Mouse (Mus musculus) kidney, adult 9 months (tissue): ENCODE data around the gene Cmtm8.

Experiments
- DNase-seq: peaks from one replicate; pipeline ENCODE4 v3.0.0; 2022

Gene Cmtm8

DNA sequence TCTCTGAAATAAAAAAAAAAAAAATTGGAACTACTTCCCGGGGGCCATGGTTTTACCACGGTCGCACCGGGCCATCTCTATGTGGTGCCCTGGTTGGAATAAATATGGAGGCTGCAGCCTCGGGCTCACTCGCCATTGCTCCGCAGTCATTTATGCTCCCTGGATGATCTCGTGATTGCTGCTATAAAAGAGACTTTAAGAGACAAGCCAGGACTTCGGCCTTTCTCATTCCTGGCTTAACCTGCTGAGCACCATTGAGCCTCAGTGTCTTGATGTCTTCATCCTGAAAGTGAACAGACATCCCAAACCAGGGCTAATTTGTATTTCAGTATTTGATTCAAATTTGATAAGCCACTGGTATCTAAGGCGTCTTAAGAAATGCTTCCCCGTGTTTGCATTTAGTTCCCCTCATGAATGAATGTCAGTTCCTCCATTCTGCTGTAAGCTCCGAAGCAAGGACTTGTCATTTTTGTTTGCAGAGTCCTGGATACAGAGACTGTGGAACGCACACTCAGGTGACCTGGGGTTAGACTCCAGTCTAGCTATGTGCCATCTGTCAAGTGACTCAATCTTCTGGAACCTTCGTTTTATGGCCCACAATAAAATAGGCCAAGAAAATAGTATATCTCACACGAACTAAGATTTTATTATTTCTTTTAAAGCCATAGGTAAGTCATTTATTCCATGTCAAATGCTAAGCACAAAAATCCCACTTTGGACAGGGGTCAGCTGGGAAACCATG, 22.2 kb downstream of the Cmtm8 start:
- DNase-seq, result no peak

GRCm38 (mm10) chr9:114818918-114819317, 25.0 kb downstream of the Cmtm8 start:
- DNase-seq, result no peak

DNA sequence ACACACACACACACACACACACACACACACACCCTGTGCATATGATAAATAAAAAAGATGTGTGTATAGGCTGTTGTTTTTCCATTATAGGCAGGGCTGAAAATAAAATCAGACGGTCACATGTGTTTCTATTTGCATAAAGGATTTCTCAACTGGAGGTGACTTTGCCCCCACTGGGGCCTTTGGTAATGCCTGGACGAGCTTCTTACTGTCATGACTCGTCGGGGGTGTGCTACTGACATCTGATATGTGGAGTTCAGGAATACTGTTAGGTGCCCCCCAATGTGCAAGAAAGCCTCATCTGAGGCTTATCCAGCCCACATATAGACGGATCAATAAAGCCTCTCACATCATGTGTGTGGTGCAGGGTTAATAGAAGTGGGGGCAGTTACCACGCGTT, 26.9 kb downstream of the Cmtm8 start:
- DNase-seq, result no peak

DNA sequence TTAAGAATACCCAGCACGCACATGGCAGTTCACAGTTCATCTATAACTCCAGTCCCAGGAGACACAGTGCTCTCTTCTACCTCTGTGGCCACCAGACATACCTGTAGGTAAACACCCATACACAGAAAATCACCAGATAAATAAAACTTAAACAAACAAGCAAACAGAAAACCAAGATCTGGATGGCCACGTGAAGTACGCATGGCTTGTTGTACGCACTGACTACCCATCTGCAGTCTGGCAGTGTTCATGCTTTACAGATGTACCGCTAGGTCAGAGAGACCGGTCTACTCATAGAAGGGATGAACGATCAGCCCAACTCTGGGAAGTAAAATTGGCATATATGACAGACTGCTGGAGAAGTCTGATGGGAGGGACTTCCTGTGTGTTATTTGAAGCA, 27.8 kb downstream of the Cmtm8 start:
- DNase-seq, result no peak

DNA sequence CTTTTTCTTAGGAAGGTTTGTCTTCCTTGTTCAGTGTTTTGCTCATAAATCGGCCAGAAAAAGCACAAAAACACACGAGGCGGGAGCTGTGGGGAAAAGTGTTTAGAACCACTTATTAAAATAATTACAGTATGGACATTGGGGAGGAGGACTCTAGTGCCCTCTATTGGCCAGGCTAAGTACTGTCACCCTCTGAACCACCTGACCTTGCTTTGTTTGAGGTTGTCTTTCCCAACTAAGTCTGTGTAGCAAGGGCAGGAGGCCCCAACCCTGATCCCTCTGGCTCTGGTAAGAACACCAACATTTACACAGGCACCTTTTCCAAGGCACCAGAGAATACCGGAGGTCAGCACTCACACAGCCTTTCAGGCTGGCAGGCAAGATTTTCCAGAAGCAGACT, 28.6 kb downstream of the Cmtm8 start:
- peak; percentile 56 for DNase-seq

GRCm38 (mm10) chr9:114812001-114812400, 32.0 kb downstream of the Cmtm8 start:
- DNase-seq, result no peak

DNA sequence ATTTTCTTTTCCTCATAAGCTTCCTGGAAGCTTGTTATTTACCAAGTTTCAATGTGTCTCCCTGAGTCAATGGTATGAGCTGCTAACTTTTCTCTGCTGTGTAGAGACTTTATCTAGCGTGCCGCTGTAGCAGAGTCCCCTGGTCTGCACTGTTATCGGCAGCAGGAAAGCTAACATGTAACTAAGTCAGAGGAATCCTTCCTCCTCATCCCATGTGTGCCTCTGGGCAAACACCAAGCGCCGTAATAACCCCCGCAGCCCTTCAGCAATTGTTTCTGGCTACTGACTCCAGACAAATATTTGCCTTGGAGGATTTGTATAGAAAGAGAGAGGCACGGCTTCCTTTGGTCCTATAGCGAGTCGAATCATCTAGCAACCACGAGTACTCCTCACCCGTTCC, 33.1 kb downstream of the Cmtm8 start:
- no peak for DNase-seq

- DNase-seq, result no peak
Measured at GRCm38 (mm10) chr9:114808671-114809070, 35.3 kb downstream of the Cmtm8 start.

GRCm38 (mm10) chr9:114807261-114807660, 36.7 kb downstream of the Cmtm8 start:
- no peak for DNase-seq

DNA sequence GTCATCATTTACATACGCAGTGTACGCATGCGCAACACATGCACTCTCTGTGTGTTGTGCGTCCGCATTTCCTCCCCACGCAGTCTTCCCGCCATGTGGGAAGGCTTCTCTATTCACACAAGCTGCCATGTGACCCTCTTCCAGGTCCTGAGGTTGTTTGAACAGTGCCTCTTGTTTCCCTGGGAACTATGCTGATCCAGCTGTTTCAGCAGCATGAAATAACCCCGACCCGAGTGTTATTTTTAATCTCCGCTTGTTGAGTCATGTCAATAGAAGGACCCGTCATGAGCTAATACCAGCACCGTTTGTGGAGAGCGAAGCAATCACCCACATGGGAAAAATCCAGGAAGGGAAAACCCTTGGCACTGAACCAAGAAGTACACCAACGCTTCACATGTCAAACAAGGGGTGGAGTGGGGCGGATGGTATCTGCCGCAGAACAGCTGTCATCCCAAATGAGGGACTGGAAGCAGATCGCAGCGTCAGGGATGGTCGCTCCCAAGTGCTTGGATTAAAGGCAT, 38.7 kb downstream of the Cmtm8 start:
- peak; percentile 44 for DNase-seq

GRCm38 (mm10) chr9:114802191-114802590, 41.8 kb downstream of the Cmtm8 start:
- no peak for DNase-seq

DNA sequence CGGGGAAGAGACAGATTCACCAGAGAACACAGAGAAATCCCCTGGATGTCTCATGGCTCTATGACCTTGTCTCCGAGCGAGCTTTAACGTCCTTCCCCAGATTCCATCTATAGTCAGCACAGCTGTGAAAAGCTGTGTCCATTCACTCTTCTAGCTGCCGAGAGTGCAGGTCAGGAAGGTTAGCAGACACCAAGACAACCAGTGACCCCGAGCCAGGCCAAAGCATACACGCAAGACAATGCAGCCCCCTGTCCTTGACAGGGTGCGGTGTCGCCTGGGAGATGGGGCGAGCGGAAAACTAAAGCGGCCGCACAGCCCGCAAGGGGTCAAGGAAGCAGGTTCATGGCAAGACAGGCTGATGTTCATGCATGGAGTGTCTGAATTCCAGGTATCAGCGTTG, 42.7 kb downstream of the Cmtm8 start:
- DNase-seq, result no peak

- no peak for DNase-seq
Measured at GRCm38 (mm10) chr9:114799498-114800107, 44.4 kb downstream of the Cmtm8 start.

- no peak for DNase-seq
Measured at GRCm38 (mm10) chr9:114798845-114799244, 45.1 kb downstream of the Cmtm8 start.

- peak; percentile 85 for DNase-seq
Measured at GRCm38 (mm10) chr9:114797329-114798004, 46.5 kb downstream of the Cmtm8 start.

GRCm38 (mm10) chr9:114796473-114797050, 47.4 kb downstream of the Cmtm8 start:
- no peak for DNase-seq

DNA sequence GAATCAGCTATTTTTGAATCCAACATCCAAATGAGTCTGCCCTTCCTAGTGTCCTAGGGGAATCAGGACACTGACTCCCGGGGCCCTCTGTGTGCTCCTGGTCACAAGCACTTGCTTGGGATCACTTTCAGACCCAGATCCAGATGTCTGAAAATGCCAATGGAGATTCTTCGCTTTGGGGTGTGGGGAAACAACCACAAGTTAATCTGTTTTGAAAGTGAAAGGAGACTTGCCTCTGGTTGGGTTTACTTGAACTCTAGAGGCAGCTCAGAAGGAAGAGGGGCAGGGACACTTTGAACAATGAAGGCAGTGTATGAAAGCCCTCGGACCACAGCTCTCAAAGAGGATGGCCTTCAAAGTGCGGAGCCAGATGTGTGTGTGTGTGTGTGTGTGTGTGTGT, 49.5 kb downstream of the Cmtm8 start:
- no peak for DNase-seq

GRCm38 (mm10) chr9:114793764-114794295, 50.1 kb downstream of the Cmtm8 start:
- DNase-seq, result no peak

GRCm38 (mm10) chr9:114789989-114790388, 54.0 kb downstream of the Cmtm8 start:
- no peak for DNase-seq

DNA sequence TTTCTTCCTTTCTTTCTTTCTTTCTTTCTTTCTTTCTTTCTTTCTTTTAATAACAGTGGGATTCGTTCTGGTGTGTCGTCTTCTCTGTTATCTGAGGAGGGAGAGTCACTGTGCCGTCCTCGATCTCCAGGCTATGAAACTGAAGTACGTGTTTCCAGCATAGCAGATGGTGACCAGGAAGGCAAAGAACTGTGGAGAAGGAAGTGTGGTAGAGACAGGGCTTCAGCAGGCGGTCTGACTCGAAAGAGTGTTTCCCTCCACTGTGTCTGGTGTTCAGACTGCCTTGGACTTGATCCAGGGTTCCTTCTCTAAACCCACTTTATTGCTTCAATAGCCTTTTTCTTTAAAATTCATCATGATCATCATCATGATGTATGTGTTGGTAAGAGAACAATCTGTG, 54.4 kb downstream of the Cmtm8 start:
- DNase-seq, result no peak

- DNase-seq, result no peak
Measured at GRCm38 (mm10) chr9:114788697-114789096, 55.3 kb downstream of the Cmtm8 start.

- DNase-seq, result no peak
Measured at GRCm38 (mm10) chr9:114787716-114788115, 56.2 kb downstream of the Cmtm8 start.

DNA sequence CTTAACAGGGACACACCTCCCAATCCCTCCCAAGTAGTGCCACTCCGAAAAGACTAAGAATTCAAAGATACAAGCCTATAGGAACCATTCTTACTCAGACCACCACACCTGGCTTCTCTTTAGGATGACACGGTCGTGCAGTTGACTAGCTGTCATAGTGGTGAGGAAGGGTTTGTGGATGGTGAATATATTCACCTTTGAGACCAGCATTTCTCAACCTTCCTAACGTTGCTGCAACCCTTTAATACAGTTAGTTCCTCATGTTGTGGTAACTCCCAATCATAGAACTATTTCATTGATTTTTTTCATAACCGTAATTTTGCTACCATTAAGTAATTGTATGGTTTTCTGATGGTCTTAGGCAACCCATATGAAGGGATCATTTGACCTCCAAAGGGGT, 56.8 kb downstream of the Cmtm8 start:
- no peak for DNase-seq
